Mouse (Mus musculus): ENCODE results near the gene Zfr. TPM values are rescaled to one million over a fixed set of nuclear protein-coding genes. Genes with fewer than 3 reads are reported as not detected.
A peak's percentile ranks its signal among the peaks of the same experiment; 100 is the strongest.
"Not testable (repeated sequence)": the region's sequence is repeated elsewhere in the genome, so short reads cannot be mapped to it uniquely, and the experiment has no call there.

The Zfr gene
- polyA plus RNA-seq, 1 experiment from 2014 or later: 128 TPM

GRCm38 (mm10) chr15:12097344-12097743, 20.3 kb upstream of the Zfr start:
- Histone ChIP-seq H3K4me2 (ENCODE audit: low read depth, severe bottlenecking) (no peak overlapping the region), H3K9me3 (ENCODE audit: control insufficient read depth, low read length) (no peaks in the 10 kb centered on the region), H3K9ac (ENCODE audit: low read length) (no peak overlapping the region), H3K36me3 (ENCODE audit: control insufficient read depth, insufficient read depth, low read length) (no peaks in the 10 kb centered on the region), H3K4me1 (ENCODE audit: control insufficient read depth, insufficient read depth, low read length) (no peaks in the 10 kb centered on the region), H3K27me3 (ENCODE audit: control insufficient read depth, insufficient read depth, low read length) (no peaks in the 10 kb centered on the region), H3K4me3 (ENCODE audit: low read depth, low read length) (no peak overlapping the region), H3K27ac (replicated peaks; ENCODE audit: low read depth, low read length) (no peak overlapping the region)
- DNase-seq (ENCODE audit: low spot score) (no peak), ATAC-seq (ENCODE audit: insufficient number of reproducible peaks, low FRiP score, low TSS enrichment, low read depth) (no peak)
- 93% methylated on average over 5 of the region's 5 CpGs for WGBS

DNA sequence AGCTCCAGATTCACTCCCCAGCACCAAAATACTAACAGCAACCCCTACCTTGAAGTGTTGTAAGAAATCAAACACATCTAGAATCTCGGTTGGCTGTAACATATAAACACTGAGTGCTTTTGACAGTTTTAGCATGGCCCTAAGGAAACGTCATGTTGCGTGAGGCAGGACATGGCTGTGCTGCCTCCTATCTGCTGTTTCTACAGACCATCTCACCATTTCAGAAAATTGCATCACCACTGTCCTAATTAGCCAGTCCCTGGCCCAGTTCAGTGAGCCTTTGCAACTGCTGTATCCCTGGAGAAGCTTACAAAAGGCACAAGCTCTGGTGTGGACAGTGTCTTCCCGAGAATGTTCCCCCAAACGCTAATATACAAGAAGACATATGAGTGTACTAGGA, 16.7 kb upstream of the Zfr start:
- Histone ChIP-seq H3K27me3 (ENCODE audit: control insufficient read depth, insufficient read depth, low read length) (no peaks in the 10 kb centered on the region), H3K27ac (replicated peaks; ENCODE audit: low read depth, low read length) (no peak overlapping the region), H3K9me3 (ENCODE audit: control insufficient read depth, low read length) (no peaks in the 10 kb centered on the region), H3K4me2 (ENCODE audit: low read depth, severe bottlenecking) (no peak overlapping the region), H3K4me3 (ENCODE audit: low read depth, low read length) (no peak overlapping the region), H3K36me3 (ENCODE audit: control insufficient read depth, insufficient read depth, low read length) (no peaks in the 10 kb centered on the region), H3K9ac (ENCODE audit: low read length) (no peak overlapping the region), H3K4me1 (ENCODE audit: control insufficient read depth, insufficient read depth, low read length) (no peaks in the 10 kb centered on the region)
- WGBS: 80% methylated on average over 5 of the region's 5 CpGs
- DNase-seq (ENCODE audit: low spot score) (no peak), ATAC-seq (ENCODE audit: insufficient number of reproducible peaks, low FRiP score, low TSS enrichment, low read depth) (no peak)

DNA sequence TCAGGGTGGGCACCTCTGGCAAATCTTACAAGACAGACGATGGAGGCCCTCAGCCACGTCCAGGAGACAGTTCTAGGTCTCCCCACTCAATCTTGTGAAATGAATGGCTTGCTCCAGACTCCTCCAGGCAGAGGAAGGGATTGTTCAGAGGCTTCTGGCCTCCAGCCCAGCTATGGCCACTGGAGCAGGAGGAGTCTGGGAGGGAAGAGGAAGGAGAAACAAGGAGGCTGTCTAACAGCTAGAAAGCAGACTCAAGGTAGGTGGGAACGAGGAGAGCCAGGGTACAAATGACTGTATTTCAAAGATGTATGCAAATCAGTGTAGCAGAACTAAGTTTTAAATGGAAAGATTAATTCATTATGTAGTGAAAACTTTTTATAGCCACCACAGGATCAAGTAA, 13.9 kb upstream of the Zfr start:
- Histone ChIP-seq H3K27ac (replicated peaks; ENCODE audit: low read depth, low read length) (no peak overlapping the region), H3K36me3 (ENCODE audit: control insufficient read depth, insufficient read depth, low read length) (no peaks in the 10 kb centered on the region), H3K4me1 (ENCODE audit: control insufficient read depth, insufficient read depth, low read length) (no peaks in the 10 kb centered on the region), H3K4me2 (ENCODE audit: low read depth, severe bottlenecking) (no peak overlapping the region), H3K4me3 (ENCODE audit: low read depth, low read length) (no peak overlapping the region), H3K9me3 (ENCODE audit: control insufficient read depth, low read length) (no peaks in the 10 kb centered on the region), H3K27me3 (ENCODE audit: control insufficient read depth, insufficient read depth, low read length) (no peaks in the 10 kb centered on the region), H3K9ac (ENCODE audit: low read length) (no peak overlapping the region)
- ATAC-seq (ENCODE audit: insufficient number of reproducible peaks, low FRiP score, low TSS enrichment, low read depth) (no peak), DNase-seq (ENCODE audit: low spot score) (no peak)
- 76% methylated on average over 3 of the region's 3 CpGs for WGBS

- DNase-seq (ENCODE audit: low spot score) (peak; percentile 3), ATAC-seq (ENCODE audit: insufficient number of reproducible peaks, low FRiP score, low TSS enrichment, low read depth) (no peak)
- Histone ChIP-seq H3K4me2 (ENCODE audit: low read depth, severe bottlenecking) (no peak overlapping the region), H3K27me3 (ENCODE audit: control insufficient read depth, insufficient read depth, low read length) (no peaks in the 10 kb centered on the region), H3K9me3 (ENCODE audit: control insufficient read depth, low read length) (no peaks in the 10 kb centered on the region), H3K4me3 (ENCODE audit: low read depth, low read length) (no peak overlapping the region), H3K36me3 (ENCODE audit: control insufficient read depth, insufficient read depth, low read length) (no peaks in the 10 kb centered on the region), H3K27ac (replicated peaks; ENCODE audit: low read depth, low read length) (no peak overlapping the region), H3K9ac (ENCODE audit: low read length) (no peak overlapping the region), H3K4me1 (ENCODE audit: control insufficient read depth, insufficient read depth, low read length) (no peaks in the 10 kb centered on the region)
- 82% methylated on average over 2 of the region's 2 CpGs for WGBS
Measured at GRCm38 (mm10) chr15:12104827-12105226, 12.8 kb upstream of the Zfr start.

- WGBS: 93% methylated on average over 12 of the region's 12 CpGs
- H3K4me2 ChIP-seq (ENCODE audit: low read depth, severe bottlenecking): no peak overlapping the region
- H3K9me3 ChIP-seq (ENCODE audit: control insufficient read depth, low read length): no peaks in the 10 kb centered on the region
Measured at GRCm38 (mm10) chr15:12106430-12106829, 11.2 kb upstream of the Zfr start.

GRCm38 (mm10) chr15:12108200-12108599, 9.4 kb upstream of the Zfr start:
- H3K9me3 ChIP-seq (ENCODE audit: control insufficient read depth, low read length): no peaks in the 10 kb centered on the region
- ATAC-seq (ENCODE audit: insufficient number of reproducible peaks, low FRiP score, low TSS enrichment, low read depth) (no peak), DNase-seq (ENCODE audit: low spot score) (no peak)
- no peaks in the 10 kb centered on the region for H3K36me3 ChIP-seq (ENCODE audit: control insufficient read depth, insufficient read depth, low read length)
- no peak overlapping the region for H3K4me2 ChIP-seq (ENCODE audit: low read depth, severe bottlenecking)
- no peak overlapping the region for H3K9ac ChIP-seq (ENCODE audit: low read length)
- no peak overlapping the region for H3K4me3 ChIP-seq (ENCODE audit: low read depth, low read length)
- H3K27ac ChIP-seq (replicated peaks; ENCODE audit: low read depth, low read length): no peak overlapping the region
- 80% methylated on average over 4 of the region's 4 CpGs for WGBS
- H3K27me3 ChIP-seq (ENCODE audit: control insufficient read depth, insufficient read depth, low read length): no peaks in the 10 kb centered on the region
- no peaks in the 10 kb centered on the region for H3K4me1 ChIP-seq (ENCODE audit: control insufficient read depth, insufficient read depth, low read length)

More at GRCm38 (mm10) chr15:12106430-12106829, 11.2 kb upstream of the Zfr start:
- H3K4me3 ChIP-seq (ENCODE audit: low read depth, low read length): no peak overlapping the region
- no peaks in the 10 kb centered on the region for H3K36me3 ChIP-seq (ENCODE audit: control insufficient read depth, insufficient read depth, low read length)
- no peaks in the 10 kb centered on the region for H3K27me3 ChIP-seq (ENCODE audit: control insufficient read depth, insufficient read depth, low read length)
- no peak overlapping the region for H3K27ac ChIP-seq (replicated peaks; ENCODE audit: low read depth, low read length)
- DNase-seq (ENCODE audit: low spot score) (peak; percentile 14), ATAC-seq (ENCODE audit: insufficient number of reproducible peaks, low FRiP score, low TSS enrichment, low read depth) (no peak)
- H3K9ac ChIP-seq (ENCODE audit: low read length): no peak overlapping the region
- no peaks in the 10 kb centered on the region for H3K4me1 ChIP-seq (ENCODE audit: control insufficient read depth, insufficient read depth, low read length)

GRCm38 (mm10) chr15:12108922-12109321, 8.7 kb upstream of the Zfr start:
- not testable (repeated sequence) for H3K9me3 ChIP-seq (ENCODE audit: control insufficient read depth, low read length); ATAC-seq (ENCODE audit: insufficient number of reproducible peaks, low FRiP score, low TSS enrichment, low read depth); H3K4me3 ChIP-seq (ENCODE audit: low read depth, low read length); H3K36me3 ChIP-seq (ENCODE audit: control insufficient read depth, insufficient read depth, low read length); H3K27ac ChIP-seq (replicated peaks; ENCODE audit: low read depth, low read length); H3K4me2 ChIP-seq (ENCODE audit: low read depth, severe bottlenecking); H3K4me1 ChIP-seq (ENCODE audit: control insufficient read depth, insufficient read depth, low read length); H3K9ac ChIP-seq (ENCODE audit: low read length); H3K27me3 ChIP-seq (ENCODE audit: control insufficient read depth, insufficient read depth, low read length)
- 84% methylated on average over 3 of the region's 3 CpGs for WGBS
- DNase-seq (ENCODE audit: low spot score): peak; percentile 3

GRCm38 (mm10) chr15:12111232-12111631, 6.4 kb upstream of the Zfr start:
- H3K4me2 ChIP-seq (ENCODE audit: low read depth, severe bottlenecking): no peak overlapping the region
- no peak overlapping the region for H3K9ac ChIP-seq (ENCODE audit: low read length)
- no peaks in the 10 kb centered on the region for H3K9me3 ChIP-seq (ENCODE audit: control insufficient read depth, low read length)
- no peaks in the 10 kb centered on the region for H3K36me3 ChIP-seq (ENCODE audit: control insufficient read depth, insufficient read depth, low read length)
- 81% methylated on average over 7 of the region's 7 CpGs for WGBS
- DNase-seq (ENCODE audit: low spot score): no peak
- H3K4me1 ChIP-seq (ENCODE audit: control insufficient read depth, insufficient read depth, low read length): no peaks in the 10 kb centered on the region
- no peak overlapping the region for H3K27ac ChIP-seq (replicated peaks; ENCODE audit: low read depth, low read length)
- H3K4me3 ChIP-seq (ENCODE audit: low read depth, low read length): no peak overlapping the region
- no peaks in the 10 kb centered on the region for H3K27me3 ChIP-seq (ENCODE audit: control insufficient read depth, insufficient read depth, low read length)
- ATAC-seq (ENCODE audit: insufficient number of reproducible peaks, low FRiP score, low TSS enrichment, low read depth): no peak

DNA sequence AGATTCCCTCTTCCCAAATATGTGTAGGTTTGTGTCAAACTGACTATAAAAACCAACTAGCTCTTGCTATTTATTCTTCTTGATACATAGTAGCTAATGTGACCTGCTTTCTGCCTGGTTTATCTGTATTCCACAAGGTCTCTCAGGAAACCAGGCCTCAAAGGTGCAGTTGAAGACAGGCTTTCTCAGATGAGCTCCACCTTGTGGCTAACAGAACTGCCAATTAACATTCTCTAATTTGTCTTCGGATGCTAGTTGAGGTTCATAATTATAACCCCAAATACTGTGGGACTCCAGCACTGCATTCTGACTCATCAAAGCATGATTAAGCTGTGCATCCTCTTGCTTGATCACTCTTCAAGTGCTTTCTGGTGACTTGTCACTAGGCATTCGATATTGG, 4.2 kb upstream of the Zfr start:
- H3K27ac ChIP-seq (replicated peaks; ENCODE audit: low read depth, low read length): no peak overlapping the region
- no peak overlapping the region for H3K4me2 ChIP-seq (ENCODE audit: low read depth, severe bottlenecking)
- 78% methylated on average over 2 of the region's 2 CpGs for WGBS
- H3K9me3 ChIP-seq (ENCODE audit: control insufficient read depth, low read length): no peaks in the 10 kb centered on the region
- DNase-seq (ENCODE audit: low spot score): no peak
- no peak for ATAC-seq (ENCODE audit: insufficient number of reproducible peaks, low FRiP score, low TSS enrichment, low read depth)
- H3K4me3 ChIP-seq (ENCODE audit: low read depth, low read length): no peak overlapping the region
- no peaks in the 10 kb centered on the region for H3K36me3 ChIP-seq (ENCODE audit: control insufficient read depth, insufficient read depth, low read length)
- no peaks in the 10 kb centered on the region for H3K27me3 ChIP-seq (ENCODE audit: control insufficient read depth, insufficient read depth, low read length)
- no peak overlapping the region for H3K9ac ChIP-seq (ENCODE audit: low read length)
- no peaks in the 10 kb centered on the region for H3K4me1 ChIP-seq (ENCODE audit: control insufficient read depth, insufficient read depth, low read length)
